Mouse (Mus musculus): ENCODE results near the gene Gm1330. TPM values are rescaled to one million over a fixed set of nuclear protein-coding genes. Genes with fewer than 3 reads are reported as not detected.
"Not testable (repeated sequence)": the region's sequence is repeated elsewhere in the genome, so short reads cannot be mapped to it uniquely, and the experiment has no call there.

The Gm1330 gene
- total RNA-seq (2012; rRNA removed) = not detected in 2 replicates

DNA sequence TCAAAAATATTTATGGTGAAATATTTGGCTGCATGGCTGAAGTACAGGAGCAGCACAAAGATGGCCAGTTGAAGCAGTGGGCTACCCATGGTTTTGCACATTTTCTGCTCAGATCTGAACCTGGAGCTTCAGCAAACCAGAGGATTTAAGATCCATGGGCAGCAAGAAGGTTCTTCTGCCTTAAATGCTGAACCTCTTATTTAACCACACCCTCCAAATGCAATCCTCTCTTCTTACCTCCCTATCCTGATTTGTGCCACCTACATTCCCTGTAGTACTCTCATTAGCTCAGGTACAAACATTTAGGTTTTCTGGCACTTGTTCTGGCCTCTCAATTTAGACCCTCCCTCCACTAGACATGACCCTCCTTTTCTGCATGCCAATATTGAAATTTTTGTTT lies at the start of gene Gm1330:
TSS of gene Gm1330 (minus strand) at position 101 of the 400 bp plus-strand sequence.
- no peak for TF ChIP-seq ZC3H11A (IDR thresholded peaks at IDR 0.05; ENCODE audit: borderline replicate concordance, low read depth, low read length)
- no peak for TF ChIP-seq HCFC1 (IDR thresholded peaks at IDR 0.05; ENCODE audit: borderline replicate concordance, insufficient read depth, low read length)
- TF ChIP-seq CHD2 (IDR thresholded peaks at IDR 0.05; ENCODE audit: low read depth, low read length) = no peak
- no peak for TF ChIP-seq ZNF384 (IDR thresholded peaks at IDR 0.05; ENCODE audit: low read depth, low read length)
- no peak for TF ChIP-seq MAFK (IDR thresholded peaks at IDR 0.05; ENCODE audit: insufficient read depth, low read depth, low read length)
- Histone ChIP-seq H3K36me3 (ENCODE audit: control insufficient read depth, insufficient read depth, low read length, poor library complexity, severe bottlenecking) (no peaks in the 10 kb centered on the region), H3K4me3 (ENCODE audit: insufficient read depth in 1 of 2, low read depth in 1 of 2, low read length in 2 of 2, poor library complexity in 1 of 2, severe bottlenecking in 1 of 2) (no peak within 1 kb of the TSS), H3K4me1 (ENCODE audit: control insufficient read depth in 2 of 2, insufficient read depth in 2 of 2, low read length in 2 of 2, poor library complexity in 1 of 2) (no peaks in the 10 kb centered on the region), H3K9me3 (ENCODE audit: control insufficient read depth, insufficient read depth, low read depth, low read length) (no peaks in the 10 kb centered on the region), H3K27ac (ENCODE audit: insufficient read depth, low read depth, low read length, poor library complexity, severe bottlenecking) (no peak within 1 kb of the TSS), H3K9ac (ENCODE audit: insufficient read depth, low read depth, low read length, poor library complexity, severe bottlenecking) (no peak within 1 kb of the TSS)
- DNase-seq (ENCODE audit: low read depth, low spot score) = no peak
- in situ Hi-C loops (cut with MboI; ENCODE audit: low sequenced_read_pairs in 2 of 2, unreplicated experiment in 2 of 2) = no loop called here

DNA sequence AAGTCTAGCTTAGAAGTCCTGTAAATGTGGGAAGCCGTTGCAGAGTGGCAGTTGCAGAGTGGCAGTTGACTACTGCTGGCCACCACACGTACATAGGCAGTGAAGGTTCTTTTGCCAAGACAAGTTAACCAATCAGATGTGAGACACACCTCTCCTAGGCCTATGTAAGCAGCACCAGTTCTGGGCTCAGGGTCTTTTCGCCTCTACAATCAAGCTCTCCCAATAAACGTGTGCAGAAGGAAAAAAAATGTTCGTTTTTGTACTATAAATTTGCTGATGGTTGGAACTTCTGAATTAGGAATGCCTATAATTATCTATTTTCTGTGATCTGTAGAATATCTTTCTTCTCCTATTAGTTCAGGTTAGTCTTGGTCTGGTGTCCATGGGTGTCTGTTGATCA lies 14.1 kb upstream of the Gm1330 start, which contains the start of gene Gm10750:
TSS of gene Gm10750 (minus strand) at position 101 of the 400 bp plus-strand sequence.
- H3K4me1 ChIP-seq (ENCODE audit: control insufficient read depth in 2 of 2, insufficient read depth in 2 of 2, low read length in 2 of 2, poor library complexity in 1 of 2); H3K4me3 ChIP-seq (ENCODE audit: insufficient read depth in 1 of 2, low read depth in 1 of 2, low read length in 2 of 2, poor library complexity in 1 of 2, severe bottlenecking in 1 of 2); DNase-seq (ENCODE audit: low read depth, low spot score); H3K9me3 ChIP-seq (ENCODE audit: control insufficient read depth, insufficient read depth, low read depth, low read length); H3K9ac ChIP-seq (ENCODE audit: insufficient read depth, low read depth, low read length, poor library complexity, severe bottlenecking); H3K36me3 ChIP-seq (ENCODE audit: control insufficient read depth, insufficient read depth, low read length, poor library complexity, severe bottlenecking); in situ Hi-C loops (cut with MboI; ENCODE audit: low sequenced_read_pairs in 2 of 2, unreplicated experiment in 2 of 2); H3K27ac ChIP-seq (ENCODE audit: insufficient read depth, low read depth, low read length, poor library complexity, severe bottlenecking): not testable (repeated sequence)

- no peak overlapping the region for H3K9ac ChIP-seq (ENCODE audit: insufficient read depth, low read depth, low read length, poor library complexity, severe bottlenecking)
- no peaks in the 10 kb centered on the region for H3K4me1 ChIP-seq (ENCODE audit: control insufficient read depth in 2 of 2, insufficient read depth in 2 of 2, low read length in 2 of 2, poor library complexity in 1 of 2)
- no peak for DNase-seq (ENCODE audit: low read depth, low spot score)
- no peaks in the 10 kb centered on the region for H3K36me3 ChIP-seq (ENCODE audit: control insufficient read depth, insufficient read depth, low read length, poor library complexity, severe bottlenecking)
- H3K4me3 ChIP-seq (ENCODE audit: insufficient read depth in 1 of 2, low read depth in 1 of 2, low read length in 2 of 2, poor library complexity in 1 of 2, severe bottlenecking in 1 of 2) = no peak overlapping the region
- in situ Hi-C loops (cut with MboI; ENCODE audit: low sequenced_read_pairs in 2 of 2, unreplicated experiment in 2 of 2) = no loop called here
- TF ChIP-seq ZC3H11A (IDR thresholded peaks at IDR 0.05; ENCODE audit: borderline replicate concordance, low read depth, low read length) = no peak
- no peak for TF ChIP-seq CHD2 (IDR thresholded peaks at IDR 0.05; ENCODE audit: low read depth, low read length)
- TF ChIP-seq HCFC1 (IDR thresholded peaks at IDR 0.05; ENCODE audit: borderline replicate concordance, insufficient read depth, low read length) = no peak
- no peak for TF ChIP-seq ZNF384 (IDR thresholded peaks at IDR 0.05; ENCODE audit: low read depth, low read length)
- TF ChIP-seq MAFK (IDR thresholded peaks at IDR 0.05; ENCODE audit: insufficient read depth, low read depth, low read length) = no peak
- H3K9me3 ChIP-seq (ENCODE audit: control insufficient read depth, insufficient read depth, low read depth, low read length) = no peaks in the 10 kb centered on the region
- no peak overlapping the region for H3K27ac ChIP-seq (ENCODE audit: insufficient read depth, low read depth, low read length, poor library complexity, severe bottlenecking)
These were observed 1.8 kb upstream of the Gm1330 start for GRCm38 (mm10) chr2:149004826-149005225.

DNA sequence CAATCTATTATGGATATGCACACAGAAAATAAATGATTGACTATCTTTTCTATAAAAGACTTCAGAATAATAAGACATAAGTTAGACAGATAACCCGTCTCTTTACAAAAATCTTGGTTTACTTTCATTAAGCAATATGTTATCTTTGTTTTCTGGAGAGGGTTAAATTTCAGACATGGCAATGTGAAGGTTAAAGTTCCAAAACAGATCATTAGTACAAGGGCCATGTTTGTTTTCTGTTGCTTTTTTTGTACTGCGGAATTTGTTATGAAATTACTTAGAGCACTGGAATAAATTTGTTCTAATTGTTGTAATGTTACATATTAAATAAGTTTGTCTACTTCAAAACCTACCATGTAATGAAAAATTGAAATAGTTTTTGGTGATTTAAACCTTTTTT lies 7.9 kb downstream of the Gm1330 start:
- DNase-seq (ENCODE audit: low read depth, low spot score) = no peak
- H3K36me3 ChIP-seq (ENCODE audit: control insufficient read depth, insufficient read depth, low read length, poor library complexity, severe bottlenecking) = no peaks in the 10 kb centered on the region
- no peaks in the 10 kb centered on the region for H3K9me3 ChIP-seq (ENCODE audit: control insufficient read depth, insufficient read depth, low read depth, low read length)
- no peak overlapping the region for H3K9ac ChIP-seq (ENCODE audit: insufficient read depth, low read depth, low read length, poor library complexity, severe bottlenecking)
- in situ Hi-C loops (cut with MboI; ENCODE audit: low sequenced_read_pairs in 2 of 2, unreplicated experiment in 2 of 2) = no loop called here
- H3K4me3 ChIP-seq (ENCODE audit: insufficient read depth in 1 of 2, low read depth in 1 of 2, low read length in 2 of 2, poor library complexity in 1 of 2, severe bottlenecking in 1 of 2) = no peak overlapping the region
- no peak for TF ChIP-seq ZNF384 (IDR thresholded peaks at IDR 0.05; ENCODE audit: low read depth, low read length)
- no peak for TF ChIP-seq HCFC1 (IDR thresholded peaks at IDR 0.05; ENCODE audit: borderline replicate concordance, insufficient read depth, low read length)
- no peak for TF ChIP-seq MAFK (IDR thresholded peaks at IDR 0.05; ENCODE audit: insufficient read depth, low read depth, low read length)
- TF ChIP-seq ZC3H11A (IDR thresholded peaks at IDR 0.05; ENCODE audit: borderline replicate concordance, low read depth, low read length) = no peak
- TF ChIP-seq CHD2 (IDR thresholded peaks at IDR 0.05; ENCODE audit: low read depth, low read length) = no peak
- no peaks in the 10 kb centered on the region for H3K4me1 ChIP-seq (ENCODE audit: control insufficient read depth in 2 of 2, insufficient read depth in 2 of 2, low read length in 2 of 2, poor library complexity in 1 of 2)
- no peak overlapping the region for H3K27ac ChIP-seq (ENCODE audit: insufficient read depth, low read depth, low read length, poor library complexity, severe bottlenecking)

Other genes with a start within 250 kb of the Gm1330 start
- not detected in 2 replicates for gene Cst11, start 231.8 kb downstream of the Gm1330 start, total RNA-seq (2012; rRNA removed)
- gene 8030411F24Rik, start 221.2 kb downstream of the Gm1330 start, total RNA-seq (2012; rRNA removed) = 1.3 TPM in 1 of 2 replicates, not detected in the other
- gene Cst12, start 213.9 kb downstream of the Gm1330 start, total RNA-seq (2012; rRNA removed) = not detected in 2 replicates
- not detected in 2 replicates for gene Cst8, start 204.5 kb downstream of the Gm1330 start, total RNA-seq (2012; rRNA removed)
- gene Cst13, start 183.2 kb downstream of the Gm1330 start, total RNA-seq (2012; rRNA removed) = not detected in 2 replicates
- gene Cst9, start 168.1 kb downstream of the Gm1330 start, total RNA-seq (2012; rRNA removed) = not detected in 2 replicates
- not detected in 2 replicates for gene 9230104L09Rik, start 138.2 kb downstream of the Gm1330 start, total RNA-seq (2012; rRNA removed)
- 304 and 327 TPM in 2 replicates for gene Cst3, start 127.6 kb downstream of the Gm1330 start, total RNA-seq (2012; rRNA removed)
- not detected in 2 replicates for gene Gm10750, start 14.0 kb upstream of the Gm1330 start, total RNA-seq (2012; rRNA removed)

Data from ES-E14 (cell line).